Mouse (Mus musculus) 416B (cell line): ENCODE measurements around the gene Tmem181a.
"Not testable (repeated sequence)": the region's sequence is repeated elsewhere in the genome, so short reads cannot be mapped to it uniquely, and the experiment has no call there.

Experiments used
- DNase-seq: peaks from one replicate; pipeline ENCODE4 v3.0.0; 2011; ENCODE audit warnings: low read depth

Gene Tmem181a

DNA sequence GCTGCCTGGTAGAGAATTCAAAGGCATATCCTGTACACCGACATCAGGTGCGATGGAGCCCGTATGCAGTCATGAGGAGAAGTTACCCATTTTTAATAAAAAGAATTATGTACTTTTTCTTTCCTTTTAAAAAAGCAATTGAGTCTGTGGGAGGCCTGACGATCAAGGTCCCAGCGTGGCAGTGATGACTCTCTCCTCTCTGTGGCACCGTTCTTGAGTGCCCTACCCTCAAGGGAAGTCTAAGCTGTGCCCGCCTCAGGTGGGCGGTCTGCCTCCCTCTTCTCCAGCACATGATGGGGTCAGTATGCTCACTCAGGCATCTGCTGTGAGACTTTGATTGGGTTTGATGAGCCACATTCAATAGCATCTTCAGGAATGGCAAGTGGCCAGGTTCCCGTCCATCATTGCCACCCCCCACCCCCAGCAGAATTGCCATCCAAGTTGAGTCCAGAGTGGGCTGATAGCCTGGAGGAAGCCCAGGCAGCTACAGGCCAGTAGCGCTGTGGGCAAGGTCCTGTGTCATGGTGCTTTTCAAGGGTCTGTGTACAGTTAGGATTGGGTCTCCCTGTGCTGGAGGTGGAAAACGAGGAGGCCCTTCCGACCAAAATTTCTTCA is 49.1 kb downstream of the Tmem181a start:
- DNase-seq, result not testable (repeated sequence)

DNA sequence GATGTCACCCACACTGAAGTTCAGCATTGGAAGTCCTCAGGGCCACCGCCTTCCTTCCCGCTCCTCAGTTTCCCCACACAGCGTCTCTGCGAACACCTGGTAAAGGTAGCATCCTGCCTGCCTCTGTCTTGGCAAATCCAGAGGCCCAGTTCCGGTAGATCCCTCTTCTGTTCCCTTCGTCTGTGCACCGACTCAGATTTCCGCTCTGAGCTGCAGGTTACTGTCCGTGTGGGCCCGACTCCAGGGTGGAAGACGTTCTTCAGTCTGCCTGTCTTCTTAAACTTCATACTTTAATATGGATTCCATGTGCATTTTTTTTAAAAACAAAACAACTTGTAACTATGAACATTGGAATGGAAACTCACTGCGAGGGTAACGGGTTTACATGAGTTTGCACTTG is 49.8 kb downstream of the Tmem181a start:
- DNase-seq, result not testable (repeated sequence)

DNA sequence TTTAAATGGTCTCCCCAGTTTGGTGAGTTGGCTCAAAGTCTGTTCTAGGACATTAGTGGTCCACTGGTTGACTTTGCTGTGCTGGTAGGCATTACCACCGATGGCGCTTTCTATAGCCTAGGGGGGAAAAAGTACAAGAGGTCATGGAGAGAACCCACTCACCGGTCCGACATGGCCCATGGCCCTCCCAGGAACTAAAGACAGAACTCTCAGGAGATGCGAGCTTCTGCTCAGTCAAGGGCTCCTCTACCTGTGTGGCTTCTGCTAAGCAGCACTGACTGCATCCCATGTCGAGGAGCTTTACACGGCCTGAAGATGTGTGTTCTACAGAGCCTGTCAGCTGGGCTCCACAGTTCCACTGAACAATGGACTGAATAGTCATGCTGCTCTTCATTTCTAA is 55.1 kb downstream of the Tmem181a start:
- DNase-seq, result not testable (repeated sequence)

DNA sequence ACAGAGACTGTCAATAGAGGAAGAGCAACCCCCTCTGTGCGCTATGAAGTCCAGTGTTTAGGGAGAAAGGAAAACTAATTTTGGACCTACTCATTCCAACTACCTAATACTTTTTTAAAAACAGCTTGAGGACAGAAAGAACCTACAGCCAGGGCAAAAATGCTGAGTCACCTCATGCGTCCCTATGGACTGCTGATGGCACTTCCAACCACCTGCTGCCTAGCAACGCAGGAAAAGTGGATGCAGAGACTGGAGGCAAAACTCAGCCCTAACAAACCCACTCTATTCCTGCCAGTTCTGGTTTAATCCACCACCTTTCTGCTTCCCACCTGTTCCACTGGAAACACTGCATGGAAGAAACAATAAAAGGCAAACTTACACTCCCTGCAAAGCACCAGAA is 56.1 kb downstream of the Tmem181a start:
- DNase-seq, result not testable (repeated sequence)

DNA sequence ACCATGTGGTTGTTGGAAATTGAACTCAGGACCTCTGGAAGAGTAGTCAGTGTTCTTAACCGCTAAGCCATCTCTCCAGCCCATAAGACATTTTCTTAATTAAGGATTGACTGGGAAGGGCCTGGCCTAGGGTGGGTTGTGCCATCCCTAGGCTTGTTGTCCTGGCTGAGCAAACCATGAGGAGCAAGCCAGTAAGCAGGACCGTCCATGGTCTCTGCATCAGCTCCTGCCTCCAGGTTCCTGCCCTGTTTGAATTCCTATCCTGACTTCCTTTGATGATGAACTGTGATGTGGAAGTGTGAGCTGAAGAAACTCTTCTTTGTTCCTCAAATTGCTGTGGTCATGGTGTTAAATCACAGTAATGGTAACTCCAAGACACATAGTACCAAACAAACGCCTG is 57.8 kb downstream of the Tmem181a start:
- DNase-seq, result not testable (repeated sequence)

DNA sequence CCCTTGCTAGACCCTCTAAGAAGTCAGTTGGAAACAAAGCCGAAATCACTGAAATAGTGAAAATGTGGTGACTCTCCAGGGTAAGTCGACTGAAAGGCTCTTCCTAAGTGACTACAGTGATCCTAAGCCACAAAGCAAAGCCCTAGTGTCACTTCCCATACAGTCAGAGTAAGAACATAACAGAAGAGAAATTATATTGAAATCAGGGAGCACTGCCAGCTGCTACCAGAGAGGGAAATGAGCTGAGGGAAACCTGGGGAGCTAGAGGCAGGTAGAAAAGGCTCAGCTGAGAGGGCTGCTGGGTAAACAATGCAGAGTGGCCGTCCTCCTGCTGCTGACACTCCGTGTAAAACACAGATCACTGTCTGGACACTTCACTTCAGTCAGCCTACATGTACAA is 59.0 kb downstream of the Tmem181a start:
- not testable (repeated sequence) for DNase-seq

DNA sequence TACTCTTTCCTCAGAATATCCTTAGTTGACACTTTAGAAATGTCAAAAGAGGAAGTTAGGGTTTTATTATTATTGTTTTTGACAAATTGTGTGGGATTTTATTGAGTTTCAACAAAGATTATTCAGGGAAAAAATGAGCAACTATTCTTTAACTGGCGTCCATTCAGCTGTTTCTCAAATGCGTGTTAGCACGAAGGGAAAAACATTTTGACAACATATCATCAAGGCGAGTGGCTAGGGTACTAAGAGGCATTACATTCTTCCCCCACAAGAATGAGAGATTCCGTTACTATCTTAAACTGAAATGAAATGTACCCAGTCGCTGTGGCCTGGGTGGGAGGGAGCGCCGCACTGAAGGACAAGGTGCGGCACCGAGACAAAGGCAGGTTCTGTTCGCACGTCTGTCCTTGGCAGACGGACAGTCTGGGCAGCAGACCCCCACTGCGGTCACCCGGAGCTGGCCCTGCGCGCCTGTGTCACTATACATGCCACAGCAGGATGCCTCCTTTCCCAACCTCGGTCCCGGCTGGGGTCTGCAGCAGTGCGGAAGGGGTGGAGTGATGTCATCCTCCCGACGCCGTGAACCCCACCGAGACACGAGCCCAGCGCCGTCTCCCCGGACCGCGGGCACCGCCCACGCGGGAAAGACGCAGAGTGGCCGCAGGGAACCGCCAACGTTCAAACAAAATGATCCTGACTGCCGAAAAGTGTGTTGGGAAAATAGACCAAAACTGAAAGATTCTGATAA is 59.9 kb downstream of the Tmem181a start:
- peak; percentile 19 for DNase-seq

DNA sequence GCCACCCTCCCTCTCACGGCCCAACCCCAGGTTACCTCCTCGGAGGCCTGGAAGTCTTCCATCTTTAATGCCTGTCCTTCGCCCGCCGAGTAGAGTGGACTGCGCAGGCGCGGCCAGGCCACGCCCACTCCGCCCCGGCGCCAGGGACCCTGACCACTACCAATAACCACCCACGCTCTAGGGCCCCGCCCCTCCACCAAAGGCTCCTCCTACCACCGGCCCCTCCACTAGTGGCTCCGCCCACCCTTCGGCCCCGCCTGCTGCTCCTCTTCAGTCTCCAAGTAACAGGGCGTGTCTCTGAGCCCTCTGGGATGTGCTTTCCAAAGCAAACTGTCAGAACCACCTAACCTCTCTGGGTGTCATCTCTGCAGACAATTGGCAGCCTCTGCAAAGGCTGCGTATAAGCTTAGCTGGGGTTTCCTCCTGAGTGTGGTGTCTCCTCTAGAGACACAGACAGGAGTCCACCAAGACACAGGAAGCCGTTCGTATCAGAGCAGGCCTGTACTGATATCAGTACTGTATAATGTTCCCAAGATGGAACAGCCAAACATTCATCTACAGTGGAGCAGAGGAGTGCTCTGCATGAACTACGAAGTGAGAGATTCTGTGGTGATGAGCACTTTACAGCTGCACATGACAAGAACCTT is 60.8 kb downstream of the Tmem181a start, which contains the start of gene Dynlt1a:
TSS of gene Dynlt1a (minus strand) at position 162 of the 647 bp plus-strand sequence.
- peak; percentile 93 for DNase-seq

DNA sequence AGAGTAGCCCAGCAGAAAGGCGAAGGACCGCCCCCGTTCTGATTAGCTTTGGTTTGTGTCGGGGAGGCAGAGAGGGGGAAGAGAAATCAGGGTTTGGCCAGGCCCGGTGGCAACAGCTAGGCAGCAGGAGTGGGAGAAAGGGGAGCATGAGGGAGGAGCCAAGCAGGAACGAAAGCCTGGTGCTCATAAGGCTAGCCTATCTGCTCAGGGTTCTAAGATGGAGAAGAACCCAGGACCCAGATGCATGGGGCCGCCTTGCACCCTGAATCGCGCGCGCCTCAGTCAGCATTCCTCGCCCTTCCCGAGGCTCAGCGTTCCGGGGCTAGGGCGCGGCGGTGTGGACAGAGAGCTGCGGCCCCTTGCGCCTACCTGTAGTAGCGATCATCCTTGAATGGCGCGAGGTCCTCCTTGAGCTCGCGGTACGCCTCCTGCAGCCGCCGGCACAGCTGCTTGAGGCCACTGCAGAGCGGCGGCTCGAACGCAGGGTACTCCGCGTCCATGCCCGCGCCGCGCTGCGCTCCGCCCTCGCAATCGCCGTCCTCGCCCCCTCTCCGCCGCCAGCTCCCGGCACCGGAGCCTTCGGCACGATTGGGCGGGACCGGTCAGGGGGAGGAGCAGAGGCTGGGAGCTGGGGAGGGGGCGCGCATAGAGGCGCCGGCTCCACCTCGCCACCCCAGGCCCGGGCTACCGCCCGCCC is 64.6 kb downstream of the Tmem181a start:
- not testable (repeated sequence) for DNase-seq

DNA sequence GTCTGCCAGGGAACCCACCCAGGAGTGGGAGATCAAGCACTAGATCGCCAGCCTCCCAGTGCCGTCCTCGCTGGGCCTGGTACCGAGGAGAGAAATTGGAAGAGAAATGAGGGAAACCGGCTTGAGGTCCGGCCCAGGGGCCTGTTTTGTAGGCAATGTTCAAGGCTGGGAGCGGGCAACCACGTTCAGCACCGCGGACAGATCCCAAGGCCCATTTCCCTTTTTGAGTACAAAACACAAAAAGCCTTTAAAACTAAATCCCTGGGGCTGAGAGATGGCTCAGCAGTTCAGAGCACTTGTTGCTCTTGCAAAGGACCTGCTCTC is 65.1 kb downstream of the Tmem181a start:
- not testable (repeated sequence) for DNase-seq

DNA sequence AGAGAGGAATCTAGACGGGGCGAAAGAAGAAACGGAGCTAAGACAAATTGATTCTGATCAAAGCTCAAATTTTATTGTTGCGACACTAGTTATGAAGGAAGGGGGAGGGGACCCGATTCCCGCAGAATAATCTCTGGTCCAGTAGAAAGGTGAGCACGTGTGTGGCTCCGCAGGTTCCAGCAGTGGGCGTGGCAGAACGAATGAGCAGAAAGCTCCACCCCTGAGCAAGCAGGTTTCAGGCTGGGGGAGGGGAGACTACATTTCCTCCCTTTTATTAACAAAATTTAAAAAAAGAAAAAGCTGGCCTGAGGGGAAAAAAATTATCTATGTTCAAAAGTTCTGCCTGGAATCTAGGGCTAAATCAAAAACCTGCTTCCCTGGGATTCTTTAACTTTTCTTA is 68.4 kb downstream of the Tmem181a start:
- DNase-seq, result not testable (repeated sequence)

DNA sequence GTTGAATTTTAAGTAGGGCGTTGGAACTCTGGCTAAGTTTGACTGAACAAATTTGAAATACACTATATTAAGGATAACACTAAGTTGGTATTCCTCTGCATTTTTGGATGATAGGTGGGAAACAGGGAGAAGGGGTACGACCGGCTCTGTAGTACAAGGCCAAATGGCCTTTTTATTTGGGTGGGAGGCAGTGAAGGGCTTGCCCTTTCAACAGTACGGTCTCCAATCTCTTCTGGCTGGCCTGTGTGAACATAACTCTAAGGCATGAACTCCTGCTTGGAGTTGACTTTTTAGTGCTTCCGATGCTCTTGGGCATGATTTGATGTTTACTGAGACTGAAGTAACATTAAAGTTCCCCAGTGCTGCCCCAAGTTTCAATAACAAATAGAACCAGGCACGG is 68.9 kb downstream of the Tmem181a start:
- not testable (repeated sequence) for DNase-seq

DNA sequence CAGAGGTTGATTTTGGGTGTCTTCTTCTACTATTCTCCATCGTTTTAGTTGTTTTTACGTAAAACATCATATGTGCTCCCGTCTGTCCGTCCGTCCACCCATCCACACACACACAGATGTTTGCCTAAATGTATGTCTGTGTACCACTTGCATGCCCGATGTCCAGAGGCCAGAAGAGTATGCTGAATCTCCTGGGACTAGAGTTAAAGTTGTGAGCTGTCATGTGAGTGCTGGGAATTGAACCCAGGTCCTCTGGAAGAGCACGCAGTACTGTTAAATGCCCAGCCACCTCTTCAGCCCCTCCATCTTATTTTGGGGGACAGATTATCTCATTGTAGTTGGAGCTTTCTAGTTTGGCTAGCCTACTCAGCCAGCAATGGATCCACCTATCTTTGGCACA is 70.9 kb downstream of the Tmem181a start:
- not testable (repeated sequence) for DNase-seq

DNA sequence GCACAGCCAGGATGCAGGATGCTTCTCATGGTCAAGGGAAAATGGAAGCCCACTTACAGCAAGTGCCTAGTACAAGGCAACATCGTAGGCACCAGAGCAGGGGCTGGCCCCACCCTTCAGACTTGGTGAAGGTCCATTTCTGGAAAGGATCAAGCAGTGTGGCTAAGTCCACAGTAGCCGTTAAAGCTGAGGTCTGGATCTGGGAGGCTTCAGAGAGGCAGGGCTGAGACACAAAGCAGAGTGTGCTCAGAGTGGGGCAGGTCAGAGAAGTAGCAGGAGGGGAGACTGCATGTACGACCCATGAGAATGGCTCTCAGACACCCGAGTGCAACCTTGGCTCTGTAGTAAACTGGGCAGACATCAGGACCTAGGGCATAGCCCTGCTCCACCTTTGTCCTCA is 72.3 kb downstream of the Tmem181a start:
- DNase-seq, result not testable (repeated sequence)

DNA sequence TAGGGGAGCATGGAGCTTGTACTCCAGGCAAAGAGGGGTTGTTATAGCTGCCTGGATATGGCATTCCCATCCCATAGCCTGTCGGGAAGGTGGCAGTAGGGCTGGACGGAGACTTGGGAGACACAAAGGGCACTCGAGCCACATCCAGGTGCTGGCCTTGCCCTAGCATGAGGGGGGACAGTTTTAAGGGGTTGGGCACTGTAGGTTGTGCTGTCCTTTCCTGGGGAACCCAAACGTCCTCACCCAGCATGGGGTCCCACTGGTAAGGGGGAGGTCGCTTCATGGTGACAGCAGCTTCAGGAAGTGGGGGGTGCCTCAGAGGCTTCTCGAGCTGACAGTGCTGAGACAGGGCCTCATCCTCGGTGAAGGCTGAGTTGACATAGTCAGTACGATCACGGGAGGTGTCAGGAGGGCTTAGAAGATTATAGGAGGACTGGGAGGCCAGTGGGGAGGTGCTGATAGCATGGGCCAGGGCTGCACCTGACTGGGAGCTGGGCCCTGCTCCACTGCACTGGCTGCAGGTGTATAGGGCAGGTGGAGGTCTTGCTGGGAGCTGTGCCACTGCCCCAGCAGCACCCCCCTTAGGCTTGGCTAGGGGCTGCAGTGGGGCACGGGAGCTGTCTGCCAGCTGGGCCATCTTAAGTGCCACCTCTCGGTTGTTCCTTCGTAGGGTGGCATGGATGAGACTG is 86.1 kb downstream of the Tmem181a start:
- DNase-seq, result not testable (repeated sequence)

DNA sequence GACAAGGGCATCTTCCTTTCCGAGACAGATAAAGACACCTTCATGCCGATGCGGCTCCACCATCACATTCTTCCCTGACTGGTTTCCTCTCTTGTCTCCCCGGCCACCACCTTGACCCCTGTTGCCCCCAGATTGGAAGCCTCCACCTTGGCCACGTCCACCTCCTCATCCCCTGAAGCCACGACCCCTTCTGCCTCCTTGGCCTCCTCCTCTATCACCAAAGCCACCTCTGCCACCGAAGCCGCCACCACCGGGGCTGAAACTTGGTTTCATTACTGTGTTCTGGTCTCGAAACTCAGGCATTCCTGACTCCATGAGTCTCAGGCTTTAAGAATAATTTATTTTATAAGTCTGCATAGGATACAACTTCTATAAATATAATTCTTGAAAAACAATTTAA is 98.6 kb downstream of the Tmem181a start:
- DNase-seq, result not testable (repeated sequence)
